Mouse (Mus musculus) embryonic facial prominence, embryonic 12.5 days (tissue): Measurements from ENCODE around the gene Vps13d. TPM values are rescaled to one million over a fixed set of nuclear protein-coding genes. Genes with fewer than 3 reads are reported as not detected.

Experiments used
- ATAC-seq: fragments of 200-750 bp; cut with Nextera tagmentation; 2 replicates; pipeline ENCODE4 v1.8.0; 2017; ENCODE audit not compliant: insufficient number of reproducible peaks, insufficient read depth, low FRiP score, low TSS enrichment
- H3K27ac ChIP-seq: fragments of 300-500 bp; sonication (generic); 2 replicates; pipeline ENCODE4 v1.5.1; 2016; ENCODE audit warnings: mild to moderate bottlenecking
- H3K27me3 ChIP-seq: fragments of 300-500 bp; sonication (generic); 2 replicates; pipeline ENCODE4 v1.6.1; 2016; ENCODE audit warnings: mild to moderate bottlenecking, moderate library complexity
- H3K36me3 ChIP-seq: fragments of 300-500 bp; sonication (generic); 2 replicates; pipeline ENCODE4 v1.6.1; 2016; ENCODE audit warnings: mild to moderate bottlenecking
- H3K4me1 ChIP-seq: fragments of 300-500 bp; sonication (generic); 2 replicates; pipeline ENCODE4 v1.6.1; 2016
- H3K4me2 ChIP-seq: fragments of 300-500 bp; sonication (generic); replicated peaks from 2 replicates; pipeline ENCODE4 v1.6.1; 2016; ENCODE audit warnings: mild to moderate bottlenecking, moderate library complexity
- H3K4me3 ChIP-seq: fragments of 300-500 bp; sonication (generic); 2 replicates; pipeline ENCODE4 v1.5.1; 2016; ENCODE audit warnings: mild to moderate bottlenecking
- H3K9ac ChIP-seq: fragments of 300-500 bp; sonication (generic); 2 replicates; pipeline ENCODE4 v1.6.1; 2016; ENCODE audit warnings: mild to moderate bottlenecking, moderate library complexity
- H3K9me3 ChIP-seq: fragments of 300-500 bp; sonication (generic); 2 replicates; pipeline ENCODE4 v1.6.1; 2016; ENCODE audit warnings: mild to moderate bottlenecking, moderate library complexity
- WGBS: fragments of 180-500 bp; shearing (Covaris S2); methylation state at CpG from one replicate; pipeline ENCODE4 v1.1.7; 2016; 5-methylcytosine and 5-hydroxymethylcytosine counted together
- polyA plus RNA-seq: library from polyadenylated mRNA; unstranded; fragments of >200 nt; fragmentation: Nextera tagmentation; extraction: Ambion mirVana; gene quantifications from 2 replicates; pipeline ENCODE4 v1.2.1, GENCODE M21; 2016

Gene Vps13d
- polyA plus RNA-seq, 1 experiment from 2014 or later, result 6.9 TPM

- H3K4me2 ChIP-seq, result no peak overlapping the region
- no peak overlapping the region for H3K9ac ChIP-seq
- no peaks in the 10 kb centered on the region for H3K27me3 ChIP-seq
- 85% methylated on average over 1 of the region's 1 CpGs for WGBS
- H3K4me1 ChIP-seq, result no peaks in the 10 kb centered on the region
- no peak for ATAC-seq
- no peaks in the 10 kb centered on the region; the same call in 1 of the 2 replicates for H3K9me3 ChIP-seq
- H3K36me3 ChIP-seq, result peaks cover 56% of the 10 kb centered on the region
- H3K4me3 ChIP-seq, result no peak overlapping the region
- no peak overlapping the region for H3K27ac ChIP-seq
Observed at GRCm38 (mm10) chr4:145136705-145137104, 58.1 kb downstream of the Vps13d start.

- H3K4me1 ChIP-seq, result no peaks in the 10 kb centered on the region
- H3K9ac ChIP-seq, result no peak overlapping the region
- H3K36me3 ChIP-seq, result peaks cover 55% of the 10 kb centered on the region
- H3K27me3 ChIP-seq, result no peaks in the 10 kb centered on the region
- no peak overlapping the region for H3K4me2 ChIP-seq
- no peak overlapping the region for H3K27ac ChIP-seq
- WGBS, result 84% methylated on average over 4 of the region's 4 CpGs
- H3K9me3 ChIP-seq, result no peaks in the 10 kb centered on the region
- ATAC-seq, result no peak
- no peak overlapping the region for H3K4me3 ChIP-seq
Observed at GRCm38 (mm10) chr4:145135473-145135872, 59.3 kb downstream of the Vps13d start.

GRCm38 (mm10) chr4:145130772-145131171 lies 64.0 kb downstream of the Vps13d start:
- H3K4me1 ChIP-seq, result no peaks in the 10 kb centered on the region
- no peaks in the 10 kb centered on the region for H3K9me3 ChIP-seq
- ATAC-seq, result no peak
- H3K27ac ChIP-seq, result no peak overlapping the region
- no peak overlapping the region for H3K4me3 ChIP-seq
- no peak overlapping the region for H3K4me2 ChIP-seq
- H3K27me3 ChIP-seq, result no peaks in the 10 kb centered on the region
- WGBS, result 84% methylated on average over 1 of the region's 1 CpGs
- H3K36me3 ChIP-seq, result peaks cover 64% of the 10 kb centered on the region
- no peak overlapping the region for H3K9ac ChIP-seq

- H3K9me3 ChIP-seq, result no peaks in the 10 kb centered on the region
- no peak overlapping the region for H3K9ac ChIP-seq
- H3K4me1 ChIP-seq, result peaks cover 7% of the 10 kb centered on the region
- H3K27me3 ChIP-seq, result no peaks in the 10 kb centered on the region
- H3K4me2 ChIP-seq, result no peak overlapping the region
- no peak for ATAC-seq
- H3K4me3 ChIP-seq, result no peak overlapping the region
- H3K36me3 ChIP-seq, result peaks cover 63% of the 10 kb centered on the region
- no peak overlapping the region for H3K27ac ChIP-seq
Observed at GRCm38 (mm10) chr4:145129956-145130548, 64.8 kb downstream of the Vps13d start.

- no peaks in the 10 kb centered on the region for H3K9me3 ChIP-seq
- peaks cover 9% of the 10 kb centered on the region for H3K4me1 ChIP-seq
- 55% methylated on average over 4 of the region's 4 CpGs for WGBS
- H3K4me2 ChIP-seq, result no peak overlapping the region
- H3K36me3 ChIP-seq, result peaks cover 48% of the 10 kb centered on the region
- no peaks in the 10 kb centered on the region for H3K27me3 ChIP-seq
- H3K27ac ChIP-seq, result no peak overlapping the region
- no peak overlapping the region for H3K4me3 ChIP-seq
- no peak for ATAC-seq
- no peak overlapping the region for H3K9ac ChIP-seq
Observed at GRCm38 (mm10) chr4:145125463-145126220, 69.2 kb downstream of the Vps13d start.

- Histone ChIP-seq H3K27ac (peak overlapping the region; percentile 36; the same call in 1 of the 2 replicates), H3K4me1 (peaks cover 9% of the 10 kb centered on the region), H3K9me3 (no peaks in the 10 kb centered on the region), H3K4me2 (no peak overlapping the region), H3K27me3 (no peaks in the 10 kb centered on the region), H3K9ac (no peak overlapping the region), H3K36me3 (peaks cover 44% of the 10 kb centered on the region), H3K4me3 (no peak overlapping the region)
- no peak for ATAC-seq
- WGBS, result 77% methylated on average over 4 of the region's 4 CpGs
Observed at GRCm38 (mm10) chr4:145124419-145124818, 70.4 kb downstream of the Vps13d start.

GRCm38 (mm10) chr4:145111641-145112040 lies 83.2 kb downstream of the Vps13d start:
- no peaks in the 10 kb centered on the region for H3K9me3 ChIP-seq
- peaks cover 5% of the 10 kb centered on the region; the same call in 1 of the 2 replicates for H3K4me1 ChIP-seq
- no peak overlapping the region for H3K4me3 ChIP-seq
- no peaks in the 10 kb centered on the region for H3K27me3 ChIP-seq
- WGBS, result 24% methylated on average over 4 of the region's 4 CpGs
- no peak for ATAC-seq
- no peak overlapping the region for H3K4me2 ChIP-seq
- no peak overlapping the region for H3K9ac ChIP-seq
- no peak overlapping the region for H3K27ac ChIP-seq
- H3K36me3 ChIP-seq, result peaks cover 58% of the 10 kb centered on the region

GRCm38 (mm10) chr4:145110736-145111135 lies 84.1 kb downstream of the Vps13d start:
- H3K9me3 ChIP-seq, result no peaks in the 10 kb centered on the region
- peaks cover 59% of the 10 kb centered on the region for H3K36me3 ChIP-seq
- no peak overlapping the region for H3K4me2 ChIP-seq
- no peak overlapping the region for H3K4me3 ChIP-seq
- no peak overlapping the region for H3K9ac ChIP-seq
- H3K4me1 ChIP-seq, result peaks cover 5% of the 10 kb centered on the region; the same call in 1 of the 2 replicates
- no peak for ATAC-seq
- 84% methylated on average over 6 of the region's 6 CpGs for WGBS
- H3K27ac ChIP-seq, result no peak overlapping the region
- H3K27me3 ChIP-seq, result no peaks in the 10 kb centered on the region

GRCm38 (mm10) chr4:145106796-145107195 lies 88.0 kb downstream of the Vps13d start:
- H3K27me3 ChIP-seq, result no peaks in the 10 kb centered on the region
- H3K27ac ChIP-seq, result no peak overlapping the region
- H3K4me3 ChIP-seq, result no peak overlapping the region
- H3K4me2 ChIP-seq, result no peak overlapping the region
- WGBS, result 86% methylated on average over 6 of the region's 6 CpGs
- no peaks in the 10 kb centered on the region for H3K4me1 ChIP-seq
- H3K9ac ChIP-seq, result no peak overlapping the region
- H3K9me3 ChIP-seq, result no peaks in the 10 kb centered on the region
- H3K36me3 ChIP-seq, result peaks cover 42% of the 10 kb centered on the region
- ATAC-seq, result no peak

- H3K4me1 ChIP-seq, result no peaks in the 10 kb centered on the region
- no peak overlapping the region for H3K4me2 ChIP-seq
- H3K9ac ChIP-seq, result no peak overlapping the region
- ATAC-seq, result no peak
- H3K27me3 ChIP-seq, result no peaks in the 10 kb centered on the region
- H3K27ac ChIP-seq, result no peak overlapping the region
- 73% methylated on average over 6 of the region's 6 CpGs for WGBS
- no peaks in the 10 kb centered on the region for H3K9me3 ChIP-seq
- peaks cover 36% of the 10 kb centered on the region for H3K36me3 ChIP-seq
- H3K4me3 ChIP-seq, result no peak overlapping the region
Observed at GRCm38 (mm10) chr4:145105319-145105718, 89.5 kb downstream of the Vps13d start.

- Histone ChIP-seq H3K4me1 (no peaks in the 10 kb centered on the region), H3K9ac (no peak overlapping the region), H3K4me2 (no peak overlapping the region), H3K27me3 (no peaks in the 10 kb centered on the region), H3K4me3 (no peak overlapping the region), H3K9me3 (no peaks in the 10 kb centered on the region), H3K27ac (no peak overlapping the region), H3K36me3 (peaks cover 37% of the 10 kb centered on the region)
- 70% methylated on average over 2 of the region's 2 CpGs for WGBS
- ATAC-seq, result no peak
Observed at GRCm38 (mm10) chr4:145104917-145105316, 89.9 kb downstream of the Vps13d start.

- H3K36me3 ChIP-seq, result peaks cover 42% of the 10 kb centered on the region
- H3K4me2 ChIP-seq, result no peak overlapping the region
- H3K27me3 ChIP-seq, result no peaks in the 10 kb centered on the region
- H3K4me3 ChIP-seq, result no peak overlapping the region
- no peaks in the 10 kb centered on the region for H3K4me1 ChIP-seq
- no peak for ATAC-seq
- H3K27ac ChIP-seq, result no peak overlapping the region
- no peaks in the 10 kb centered on the region for H3K9me3 ChIP-seq
- no peak overlapping the region for H3K9ac ChIP-seq
Observed at GRCm38 (mm10) chr4:145103617-145104016, 91.2 kb downstream of the Vps13d start.
